In the genomic region with DNA sequence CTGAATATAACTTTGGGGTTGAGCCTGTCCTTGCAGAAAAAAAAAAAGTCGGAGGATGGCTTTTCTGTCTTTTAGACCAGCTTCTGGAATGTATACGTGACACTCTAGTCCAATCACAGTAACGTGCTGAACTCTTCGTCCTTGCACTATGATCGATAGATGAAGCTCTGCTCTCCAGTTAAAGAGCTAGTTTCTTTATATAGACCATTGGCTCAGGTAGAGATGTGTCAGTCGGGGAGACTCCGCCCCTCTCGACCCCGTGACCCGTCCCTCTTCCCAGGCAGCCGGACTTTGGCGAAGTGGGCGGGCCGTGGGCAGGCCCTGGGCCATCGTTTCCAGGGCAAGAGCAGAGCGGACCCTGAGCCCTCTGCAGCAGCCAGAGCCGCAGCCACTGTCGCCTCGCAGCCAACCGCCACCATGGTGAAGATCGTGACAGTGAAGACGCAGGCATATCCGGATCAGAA, we compare ENCODE assay signal across 8 mouse cellular contexts. TPM values are rescaled to one million over a fixed set of nuclear protein-coding genes. Genes with fewer than 3 reads are reported as not detected.
DNase-seq lines count a peak whose midpoint lies in the region; ATAC-seq lines count a peak whose summit lies in the region.

Gene Pgm1 (plus strand): TSS at position 266 of the 464 bp plus-strand sequence.

- no peaks in the 10 kb centered on the region for H3K27me3 ChIP-seq in forebrain, embryonic 14.5 days (replicated peaks; ENCODE audit: control insufficient read depth, insufficient read depth, low read length)
- no peaks in the 10 kb centered on the region for H3K27me3 ChIP-seq in liver, embryonic 16.5 days (ENCODE audit: control insufficient read depth, insufficient read depth, low read depth, low read length)
- H3K27me3 ChIP-seq in neural tube, embryonic 13.5 days, result peaks cover 8% of the 10 kb centered on the region; the same call in 1 of the 2 replicates

- peak within 1 kb of the TSS; percentile 65 for H3K4me3 ChIP-seq in forebrain, embryonic 14.5 days (ENCODE audit: low read depth, low read length)
- H3K4me3 ChIP-seq in liver, embryonic 16.5 days (ENCODE audit: low read depth, low read length), result peak within 1 kb of the TSS; percentile 71
- H3K4me3 ChIP-seq in neural tube, embryonic 13.5 days, result peak within 1 kb of the TSS; percentile 67

- DNase-seq in ES-CJ7 (ENCODE audit: low read depth, low spot score), result peak; percentile 63
- peak; percentile 93 for DNase-seq in brain, adult 2 months (ENCODE audit: low read depth, low spot score)
- no peak for DNase-seq in forebrain, embryonic 14.5 days (ENCODE audit: low spot score)
- DNase-seq in heart, postnatal 36 days, result peak; percentile 86 to 87
- DNase-seq in layer of hippocampus, adult 11-12 months (ENCODE audit: low spot score), result peak; percentile 81
- DNase-seq in urinary bladder, postnatal 10 days (ENCODE audit: low spot score), result peak; percentile 22

- H3K4me1 ChIP-seq in forebrain, embryonic 14.5 days (ENCODE audit: control insufficient read depth, insufficient read depth, low read length), result peaks cover 9% of the 10 kb centered on the region
- no peaks in the 10 kb centered on the region; the same call in none of the 2 replicates for H3K4me1 ChIP-seq in liver, embryonic 16.5 days (ENCODE audit: control insufficient read depth, low read depth, low read length)
- peaks cover 16% of the 10 kb centered on the region for H3K4me1 ChIP-seq in neural tube, embryonic 13.5 days (replicated peaks)

- intact Hi-C loops in heart, postnatal 36 days (cut with DNase I), result no loop called here

- peak within 1 kb of the TSS; percentile 85 for H3K4me2 ChIP-seq in forebrain, embryonic 14.5 days (ENCODE audit: low read length)
- peak within 1 kb of the TSS; percentile 74 for H3K4me2 ChIP-seq in liver, embryonic 16.5 days (ENCODE audit: low read depth, low read length)
- peak within 1 kb of the TSS; percentile 74 for H3K4me2 ChIP-seq in neural tube, embryonic 13.5 days

- peak within 1 kb of the TSS; percentile 80 for H3K27ac ChIP-seq in forebrain, embryonic 14.5 days (ENCODE audit: low read depth, low read length)
- H3K27ac ChIP-seq in liver, embryonic 16.5 days (ENCODE audit: low read length), result peak within 1 kb of the TSS; percentile 94
- peak within 1 kb of the TSS; percentile 87 for H3K27ac ChIP-seq in neural tube, embryonic 13.5 days (replicated peaks)

- 3% methylated on average over 23 of the region's 23 CpGs for WGBS in forebrain, embryonic 14.5 days
- 2% methylated on average over 23 of the region's 23 CpGs for WGBS in liver, embryonic 16.5 days (ENCODE audit: insufficient replicate concordance)
- 6% methylated on average over 23 of the region's 23 CpGs for WGBS in neural tube, embryonic 13.5 days

- peak within 1 kb of the TSS; percentile 76 for H3K9ac ChIP-seq in forebrain, embryonic 14.5 days (ENCODE audit: low read length)
- peak within 1 kb of the TSS; percentile 69 for H3K9ac ChIP-seq in liver, embryonic 16.5 days (ENCODE audit: low read depth, low read length)
- peak within 1 kb of the TSS; percentile 75 for H3K9ac ChIP-seq in neural tube, embryonic 13.5 days

- peak; percentile 83 for ATAC-seq in forebrain, embryonic 14.5 days
- peak; percentile 84 for ATAC-seq in liver, embryonic 16.5 days (ENCODE audit: low read depth)
- peak; percentile 89 for ATAC-seq in neural tube, embryonic 13.5 days (ENCODE audit: low read depth)

- no peaks in the 10 kb centered on the region for H3K36me3 ChIP-seq in forebrain, embryonic 14.5 days (ENCODE audit: control insufficient read depth, insufficient read depth, low read length)
- H3K36me3 ChIP-seq in liver, embryonic 16.5 days (ENCODE audit: control insufficient read depth, insufficient read depth), result no peaks in the 10 kb centered on the region
- H3K36me3 ChIP-seq in neural tube, embryonic 13.5 days, result no peaks in the 10 kb centered on the region

- H3K9me3 ChIP-seq in forebrain, embryonic 14.5 days (replicated peaks; ENCODE audit: control insufficient read depth, low read length), result no peaks in the 10 kb centered on the region
- no peaks in the 10 kb centered on the region for H3K9me3 ChIP-seq in liver, embryonic 16.5 days (replicated peaks; ENCODE audit: control insufficient read depth, low read length)
- H3K9me3 ChIP-seq in neural tube, embryonic 13.5 days, result no peaks in the 10 kb centered on the region

RNA-seq across cellular contexts. Expression of gene Pgm1, which starts in this region (rescaled TPM):
- 46.2 and 47.3 TPM in 2 replicates for polyA plus RNA-seq in forebrain, embryonic 14.5 days (2014; fragmentation: Nextera tagmentation; extraction: Ambion mirVana)
- total RNA-seq in heart, postnatal 36 days (2021), result 100 to 1,000 TPM; 248 to 254 TPM
- 179 and 213 TPM in 2 replicates for polyA plus RNA-seq in liver, embryonic 16.5 days (2015; fragmentation: Nextera tagmentation; extraction: Ambion mirVana)
- polyA plus RNA-seq in neural tube, embryonic 13.5 days (2015; fragmentation: Nextera tagmentation; extraction: Ambion mirVana), result 49.4 and 56.7 TPM in 2 replicates
